Mouse (Mus musculus) cortical plate, adult 2 months (tissue): ENCODE results near the gene Ndrg4. TPM values are rescaled to one million over a fixed set of nuclear protein-coding genes. Genes with fewer than 3 reads are reported as not detected.
A peak's percentile ranks its signal among the peaks of the same experiment; 100 is the strongest.

Source experiments
- H3K27ac ChIP-seq: fragments of 200-500 bp; 2 replicates; pipeline ENCODE4 v1.5.1; 2012; ENCODE audit warnings: low read length, control low read depth, inconsistent platforms; ENCODE audit not compliant: insufficient read depth
- H3K4me1 ChIP-seq: fragments of 200-500 bp; 2 replicates; pipeline ENCODE4 v1.6.1; 2011; ENCODE audit warnings: low read length; ENCODE audit not compliant: control insufficient read depth, insufficient read depth
- H3K4me3 ChIP-seq: fragments of 200-500 bp; 2 replicates; pipeline ENCODE4 v1.5.1; 2011; ENCODE audit warnings: mild to moderate bottlenecking, low read length, control low read depth; ENCODE audit not compliant: insufficient read depth
- CTCF ChIP-seq: fragments of 200-500 bp; IDR thresholded peaks from 2 replicates; pipeline ENCODE4 v1.5.1; 2011; ENCODE audit warnings: mild to moderate bottlenecking, control low read depth, low read length; ENCODE audit not compliant: insufficient read depth; ENCODE audit errors: extremely low read depth
- POLR2A ChIP-seq: fragments of 200-500 bp; IDR thresholded peaks from 2 replicates; pipeline ENCODE4 v1.6.1; 2011; ENCODE audit warnings: mild to moderate bottlenecking, low read length, control low read depth; ENCODE audit not compliant: insufficient read depth; ENCODE audit errors: extremely low read depth
- polyA plus RNA-seq: library from polyadenylated mRNA; depleted of rRNA; stranded (reverse); fragments of >200 nt; gene quantifications from 2 replicates; pipeline ENCODE4 v1.2.3, GENCODE M21; 2012; rRNA removed

The Ndrg4 gene
- polyA plus RNA-seq, result 1,920 and 1,995 TPM in 2 replicates

GRCm38 (mm10) chr8:95676631-95677030 is at the start of gene Ndrg4:
Ndrg4 (plus strand) TSS chr8:95676980.
- H3K4me1 ChIP-seq, result peaks cover 5% of the 10 kb centered on the region; the same call in 1 of the 2 replicates
- H3K27ac ChIP-seq, result no peak within 1 kb of the TSS
- H3K4me3 ChIP-seq, result peak within 1 kb of the TSS; percentile 84
- TF ChIP-seq POLR2A (no peak), CTCF (no peak)

GRCm38 (mm10) chr8:95632840-95633239 is 43.9 kb upstream of the Ndrg4 start:
- H3K4me3 ChIP-seq, result peak overlapping the region; percentile 71; the same call in 1 of the 2 replicates
- H3K4me1 ChIP-seq, result no peaks in the 10 kb centered on the region; the same call in 1 of the 2 replicates
- no peak for TF ChIP-seq POLR2A
- no peak for TF ChIP-seq CTCF
- H3K27ac ChIP-seq, result no peak overlapping the region

- Histone ChIP-seq H3K27ac (no peak within 1 kb of the TSS), H3K4me3 (peak within 1 kb of the TSS; percentile 71), H3K4me1 (no peaks in the 10 kb centered on the region; the same call in 1 of the 2 replicates)
- TF ChIP-seq CTCF, result no peak
- 0 out of 2 replicates have a peak, but pooled peaks have one; percentile 17 for TF ChIP-seq POLR2A
Observed at GRCm38 (mm10) chr8:95633262-95634062, 43.3 kb upstream of the Ndrg4 start, which contains the start of gene Gins3. Gins3 (plus strand) TSS chr8:95633453.

GRCm38 (mm10) chr8:95634063-95634340 is 42.8 kb upstream of the Ndrg4 start:
- H3K27ac ChIP-seq, result no peak overlapping the region
- TF ChIP-seq CTCF (no peak), POLR2A (no peak)
- peak overlapping the region; percentile 71 for H3K4me3 ChIP-seq
- no peaks in the 10 kb centered on the region; the same call in 1 of the 2 replicates for H3K4me1 ChIP-seq

- no peak overlapping the region for H3K4me3 ChIP-seq
- H3K27ac ChIP-seq, result no peak overlapping the region
- H3K4me1 ChIP-seq, result no peaks in the 10 kb centered on the region
- no peak for TF ChIP-seq CTCF
- TF ChIP-seq POLR2A, result no peak
Observed at GRCm38 (mm10) chr8:95644942-95645341, 31.8 kb upstream of the Ndrg4 start.

- TF ChIP-seq POLR2A, result no peak
- TF ChIP-seq CTCF, result no peak
- no peaks in the 10 kb centered on the region; the same call in 1 of the 2 replicates for H3K4me1 ChIP-seq
- no peak overlapping the region for H3K27ac ChIP-seq
- no peak overlapping the region for H3K4me3 ChIP-seq
Observed at GRCm38 (mm10) chr8:95648251-95648650, 28.5 kb upstream of the Ndrg4 start.

- TF ChIP-seq CTCF (no peak), POLR2A (no peak)
- H3K27ac ChIP-seq, result no peak overlapping the region
- no peak overlapping the region for H3K4me3 ChIP-seq
- no peaks in the 10 kb centered on the region; the same call in 1 of the 2 replicates for H3K4me1 ChIP-seq
Observed at GRCm38 (mm10) chr8:95653351-95653750, 23.4 kb upstream of the Ndrg4 start.

- Histone ChIP-seq H3K4me3 (no peak overlapping the region), H3K4me1 (no peaks in the 10 kb centered on the region), H3K27ac (no peak overlapping the region)
- TF ChIP-seq POLR2A, result no peak
- TF ChIP-seq CTCF, result no peak
Observed at GRCm38 (mm10) chr8:95655831-95656230, 20.9 kb upstream of the Ndrg4 start.

- H3K27ac ChIP-seq, result no peak overlapping the region
- H3K4me1 ChIP-seq, result no peaks in the 10 kb centered on the region
- TF ChIP-seq POLR2A, result no peak
- no peak for TF ChIP-seq CTCF
- H3K4me3 ChIP-seq, result no peak overlapping the region
Observed at GRCm38 (mm10) chr8:95656316-95657002, 20.3 kb upstream of the Ndrg4 start.
